Mouse (Mus musculus) CH12F3 (cell line): ENCODE data around the gene Klk1b8.
"Not testable (repeated sequence)": the region's sequence is repeated elsewhere in the genome, so short reads cannot be mapped to it uniquely, and the experiment has no call there.

Experiments used
- in situ Hi-C: fragments of 300-500 bp; cut with MboI; formaldehyde crosslinking; loops from 2 replicates; pipeline ENCODE4 v1.14.3; 2020; ENCODE audit warnings: low sequenced_read_pairs

The Klk1b8 gene

GRCm38 (mm10) chr7:43994821-43995220 is 44.4 kb downstream of the Klk1b8 start:
- in situ Hi-C loops = not testable (repeated sequence)

- in situ Hi-C loops = not testable (repeated sequence)
Measured at GRCm38 (mm10) chr7:43995577-43995976, 45.1 kb downstream of the Klk1b8 start, which contains the start of gene Klk1b11. Gene Klk1b11 (plus strand): TSS chr7:43995877.
